Mouse (Mus musculus) liver, embryonic 14.5 days (tissue): ENCODE measurements at regions not wholly inside any gene's neighbourhood (a gene's known extent, or its start where the extent isn't known, plus 50 kb on each side); places are given as distances from the start of the nearest gene placed in this dataset.

Experiments used
- CTCF ChIP-seq: IDR thresholded peaks from 2 replicates; pipeline ENCODE4 v1.5.1; 2016; ENCODE audit warnings: antibody characterized with exemption, low read depth, control low read depth
- EP300 ChIP-seq: IDR thresholded peaks from 2 replicates; pipeline ENCODE4 v1.6.1; 2016; ENCODE audit warnings: antibody characterized with exemption, low read depth

- TF ChIP-seq CTCF (no peak), EP300 (no peak)
Observed at GRCm38 (mm10) chr17:75857015-75857414, 305.3 kb upstream of the Fam98a start.
